8 mouse cellular contexts compared by ENCODE assay signal in the genomic region with DNA sequence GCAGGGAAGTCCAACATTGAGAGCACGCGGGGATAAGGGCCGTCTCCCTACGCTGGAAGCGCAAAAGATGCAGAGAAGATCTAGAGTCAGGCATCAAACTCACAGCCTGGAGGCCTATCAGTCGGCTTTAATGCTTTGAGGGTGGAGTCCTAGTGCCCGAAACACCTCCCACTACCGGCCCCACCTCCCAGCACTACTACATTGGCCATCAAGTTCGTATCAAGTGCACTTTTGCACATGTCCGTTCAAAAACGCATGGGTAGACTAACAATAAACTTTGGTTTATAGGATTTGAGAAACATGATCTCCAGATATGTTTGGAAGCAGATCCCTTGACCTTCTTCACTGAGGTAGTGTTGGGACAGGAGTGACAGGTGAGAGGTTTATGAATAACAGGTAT. TPM values are rescaled to one million over a fixed set of nuclear protein-coding genes. Genes with fewer than 3 reads are reported as not detected.
A peak's percentile ranks its signal among the peaks of the same experiment; 100 is the strongest.
DNase-seq lines count a peak whose midpoint lies in the region; ATAC-seq and TF ChIP-seq lines count a peak whose summit lies in the region.

No protein-coding gene starts in this region.

- no peak for TF ChIP-seq CTCF in cerebellum, adult 2 months (IDR thresholded peaks at IDR 0.05; ENCODE audit: borderline replicate concordance, insufficient read depth, low read depth, low read length)
- TF ChIP-seq CTCF in bone marrow, adult 2 months (IDR thresholded peaks at IDR 0.05; ENCODE audit: control insufficient read depth, insufficient read depth, low read length), result no peak
- no peak for TF ChIP-seq CTCF in lung, adult 2 months (IDR thresholded peaks at IDR 0.05; ENCODE audit: insufficient read depth, low read length)

- H3K9ac ChIP-seq in forebrain, embryonic 16.5 days (replicated peaks; ENCODE audit: low read depth, low read length), result peak overlapping the region; percentile 84
- peak overlapping the region; percentile 77 for H3K9ac ChIP-seq in intestine, embryonic 16.5 days (ENCODE audit: low read depth, low read length)
- H3K9ac ChIP-seq in neural tube, embryonic 14.5 days (replicated peaks; ENCODE audit: low read depth, low read length), result peak overlapping the region; percentile 99

- no peaks in the 10 kb centered on the region for H3K9me3 ChIP-seq in forebrain, embryonic 16.5 days (ENCODE audit: control insufficient read depth, low read length)
- H3K9me3 ChIP-seq in intestine, embryonic 16.5 days (ENCODE audit: control insufficient read depth, low read length), result no peaks in the 10 kb centered on the region
- H3K9me3 ChIP-seq in neural tube, embryonic 14.5 days (ENCODE audit: control insufficient read depth, low read length), result no peaks in the 10 kb centered on the region

- DNase-seq in cerebellum, adult 2 months, result peak; percentile 18 to 28
- no peak for DNase-seq in cerebellum, postnatal 4 days (ENCODE audit: low spot score in 2 of 2)
- peak; percentile 47 for DNase-seq in lung, adult 2 months
- peak; percentile 51 to 64 for DNase-seq in thymus, postnatal 36 days

- no peak for ATAC-seq in forebrain, embryonic 16.5 days
- ATAC-seq in intestine, embryonic 16.5 days, result peak; percentile 45
- ATAC-seq in neural tube, embryonic 14.5 days (ENCODE audit: low read depth), result no peak

- H3K27me3 ChIP-seq in cerebellum, adult 2 months (ENCODE audit: control insufficient read depth, insufficient read depth, low read length), result no peaks in the 10 kb centered on the region
- no peaks in the 10 kb centered on the region for H3K27me3 ChIP-seq in forebrain, embryonic 16.5 days (replicated peaks; ENCODE audit: control insufficient read depth, insufficient read depth, low read length)
- H3K27me3 ChIP-seq in intestine, embryonic 16.5 days (replicated peaks; ENCODE audit: control insufficient read depth, insufficient read depth, low read length), result no peaks in the 10 kb centered on the region
- no peaks in the 10 kb centered on the region for H3K27me3 ChIP-seq in neural tube, embryonic 14.5 days (ENCODE audit: control insufficient read depth, insufficient read depth, low read length)

- TF ChIP-seq POLR2A in cerebellum, adult 2 months (IDR thresholded peaks at IDR 0.05; ENCODE audit: borderline replicate concordance, insufficient read depth, low read length), result no peak
- no peak for TF ChIP-seq POLR2A in bone marrow, adult 2 months (IDR thresholded peaks at IDR 0.05; ENCODE audit: borderline replicate concordance, control insufficient read depth, low read depth, low read length)
- no peak for TF ChIP-seq POLR2A in lung, adult 2 months (IDR thresholded peaks at IDR 0.05; ENCODE audit: borderline replicate concordance, extremely low read depth, low read depth, low read length)

- H3K4me2 ChIP-seq in forebrain, embryonic 16.5 days (ENCODE audit: low read length), result peak overlapping the region; percentile 59
- H3K4me2 ChIP-seq in intestine, embryonic 16.5 days (ENCODE audit: low read depth, low read length), result peak overlapping the region; percentile 90
- H3K4me2 ChIP-seq in neural tube, embryonic 14.5 days (ENCODE audit: low read depth, low read length), result peak overlapping the region; percentile 71

- H3K4me1 ChIP-seq in cerebellum, adult 2 months (ENCODE audit: control insufficient read depth, insufficient read depth, low read length), result peaks cover 6% of the 10 kb centered on the region; the same call in 1 of the 2 replicates
- no peaks in the 10 kb centered on the region; the same call in 1 of the 2 replicates for H3K4me1 ChIP-seq in bone marrow, adult 2 months (ENCODE audit: control insufficient read depth, insufficient read depth, low read length)
- H3K4me1 ChIP-seq in forebrain, embryonic 16.5 days (replicated peaks; ENCODE audit: control insufficient read depth, insufficient read depth, low read length), result peaks cover 23% of the 10 kb centered on the region
- peaks cover 21% of the 10 kb centered on the region for H3K4me1 ChIP-seq in intestine, embryonic 16.5 days (ENCODE audit: control insufficient read depth, insufficient read depth, low read length)
- H3K4me1 ChIP-seq in lung, adult 2 months (ENCODE audit: control insufficient read depth, insufficient read depth, low read length), result peaks cover 9% of the 10 kb centered on the region
- H3K4me1 ChIP-seq in neural tube, embryonic 14.5 days (ENCODE audit: control insufficient read depth, insufficient read depth, low read length), result peaks cover 23% of the 10 kb centered on the region

- no peak overlapping the region for H3K27ac ChIP-seq in cerebellum, adult 2 months (ENCODE audit: insufficient read depth, low read length)
- no peak overlapping the region for H3K27ac ChIP-seq in bone marrow, adult 2 months (ENCODE audit: control insufficient read depth, insufficient read depth, low read depth, low read length, poor library complexity)
- peak overlapping the region; percentile 97 for H3K27ac ChIP-seq in forebrain, embryonic 16.5 days (ENCODE audit: low read length)
- H3K27ac ChIP-seq in intestine, embryonic 16.5 days (ENCODE audit: low read length), result peak overlapping the region; percentile 94
- H3K27ac ChIP-seq in neural tube, embryonic 14.5 days (ENCODE audit: low read depth, low read length), result peak overlapping the region; percentile 92

- WGBS in cerebellum, adult 2 months, result 6% methylated on average over 11 of the region's 11 CpGs
- WGBS in bone marrow, adult 2 months, result under 1% methylated on average over 11 of the region's 11 CpGs
- WGBS in forebrain, embryonic 16.5 days, result 7% methylated on average over 11 of the region's 11 CpGs
- under 1% methylated on average over 11 of the region's 11 CpGs for WGBS in intestine, embryonic 16.5 days
- WGBS in lung, adult 2 months, result 2% methylated on average over 11 of the region's 11 CpGs
- 8% methylated on average over 11 of the region's 11 CpGs for WGBS in neural tube, embryonic 14.5 days

- H3K36me3 ChIP-seq in forebrain, embryonic 16.5 days (ENCODE audit: control insufficient read depth, insufficient read depth), result no peaks in the 10 kb centered on the region
- no peaks in the 10 kb centered on the region for H3K36me3 ChIP-seq in intestine, embryonic 16.5 days (ENCODE audit: control insufficient read depth, insufficient read depth, low read length)
- no peaks in the 10 kb centered on the region for H3K36me3 ChIP-seq in neural tube, embryonic 14.5 days (ENCODE audit: control insufficient read depth, insufficient read depth, low read length)

- H3K4me3 ChIP-seq in cerebellum, adult 2 months (replicated peaks; ENCODE audit: insufficient read depth, low read depth, low read length), result peak overlapping the region; percentile 69
- H3K4me3 ChIP-seq in bone marrow, adult 2 months (replicated peaks; ENCODE audit: control insufficient read depth, low read depth, low read length), result peak overlapping the region; percentile 81
- H3K4me3 ChIP-seq in forebrain, embryonic 16.5 days (replicated peaks; ENCODE audit: low read length), result peak overlapping the region; percentile 95
- peak overlapping the region; percentile 85 for H3K4me3 ChIP-seq in intestine, embryonic 16.5 days (ENCODE audit: low read length)
- peak overlapping the region; percentile 89 for H3K4me3 ChIP-seq in lung, adult 2 months (replicated peaks; ENCODE audit: extremely low read depth, low read depth, low read length)
- H3K4me3 ChIP-seq in neural tube, embryonic 14.5 days (ENCODE audit: low read depth, low read length), result peak overlapping the region; percentile 100

RNA-seq across cellular contexts. Expression of a gene that starts 1.0 kb away (rescaled TPM):
- polyA plus RNA-seq in cerebellum, adult 2 months (2012; rRNA removed), result 54.8 and 57.8 TPM in 2 replicates
- polyA plus RNA-seq in bone marrow, adult 2 months (2011; ENCODE audit: insufficient read depth, insufficient read length, low replicate concordance, missing spikeins), result 76.2 and 86.6 TPM in 2 replicates
- 249 and 266 TPM in 2 replicates for polyA plus RNA-seq in forebrain, embryonic 16.5 days (2015; fragmentation: Nextera tagmentation; extraction: Ambion mirVana)
- polyA plus RNA-seq in intestine, embryonic 16.5 days (2015; fragmentation: Nextera tagmentation; extraction: Ambion mirVana), result 101 and 106 TPM in 2 replicates
- 10.0 and 18.3 TPM in 2 replicates for polyA plus RNA-seq in lung, adult 2 months (2012; rRNA removed)
- polyA plus RNA-seq in neural tube, embryonic 14.5 days (2014; fragmentation: Nextera tagmentation; extraction: Ambion mirVana), result 167 and 173 TPM in 2 replicates

RNA-seq across cellular contexts. Expression of a gene that starts 25.3 kb away (rescaled TPM):
- polyA plus RNA-seq in cerebellum, adult 2 months (2012; rRNA removed), result 26.3 and 29.8 TPM in 2 replicates
- 2.5 and 3.8 TPM in 2 replicates for polyA plus RNA-seq in bone marrow, adult 2 months (2011; ENCODE audit: insufficient read depth, insufficient read length, low replicate concordance, missing spikeins)
- 50.1 and 54.7 TPM in 2 replicates for polyA plus RNA-seq in forebrain, embryonic 16.5 days (2015; fragmentation: Nextera tagmentation; extraction: Ambion mirVana)
- polyA plus RNA-seq in intestine, embryonic 16.5 days (2015; fragmentation: Nextera tagmentation; extraction: Ambion mirVana), result 13.6 and 15.0 TPM in 2 replicates
- 20.4 and 33.4 TPM in 2 replicates for polyA plus RNA-seq in lung, adult 2 months (2012; rRNA removed)
- polyA plus RNA-seq in neural tube, embryonic 14.5 days (2014; fragmentation: Nextera tagmentation; extraction: Ambion mirVana), result 51.3 and 51.8 TPM in 2 replicates

Comparison
In these comparisons a context has a peak if more than half of its experiments do, and no peak if none do; other contexts are left out.
1. DNase-seq: peak in cerebellum, adult 2 months (2 of 2), lung, adult 2 months (single experiment) and thymus, postnatal 36 days (2 of 2); none in cerebellum, postnatal 4 days (0 of 2).
2. H3K27ac ChIP-seq: peak in forebrain, embryonic 16.5 days (single experiment), intestine, embryonic 16.5 days (single experiment) and neural tube, embryonic 14.5 days (single experiment); none in cerebellum, adult 2 months (single experiment) and bone marrow, adult 2 months (single experiment).
3. Peak in every context shown above with its lines, with median percentiles within 50 percentile points of each other: H3K4me3 ChIP-seq, H3K4me2 ChIP-seq and H3K9ac ChIP-seq.